In genomic region chr5:105551808-105552207, GRCm38 (mm10) we compare ENCODE assay signal across 15 mouse cellular contexts.
"Had no signal": no experiment of that assay in that cellular context is flagged by ENCODE, and none has a peak within 500 bp of the region (broad histone marks: within the 10 kb centered on the region; RNA-seq: fewer than 3 reads in every experiment).

No protein-coding gene starts in this region.

- H3K9ac ChIP-seq: limb, embryonic 12.5 days; liver, embryonic 14.5 days; lung, embryonic 14.5 days; midbrain, embryonic 15.5 days; neural tube, embryonic 12.5 days; stomach, embryonic 15.5 days had no signal

- H3K4me2 ChIP-seq: limb, embryonic 12.5 days; lung, embryonic 14.5 days; midbrain, embryonic 15.5 days; neural tube, embryonic 12.5 days; stomach, embryonic 15.5 days had no signal

- H3K27me3 ChIP-seq: limb, embryonic 12.5 days; midbrain, embryonic 15.5 days; neural tube, embryonic 12.5 days; stomach, embryonic 15.5 days had no signal

- H3K9me3 ChIP-seq: limb, embryonic 12.5 days; midbrain, embryonic 15.5 days; neural tube, embryonic 12.5 days; stomach, embryonic 15.5 days had no signal

- H3K4me1 ChIP-seq: limb, embryonic 12.5 days; midbrain, embryonic 15.5 days; neural tube, embryonic 12.5 days; stomach, embryonic 15.5 days had no signal

- DNase-seq: kidney, adult 11 months; layer of hippocampus, adult 9-11 months; lung, embryonic 14.5 days; lung, postnatal 14 days; retina, postnatal 1 day; right cerebral cortex, postnatal 4 days; thymus, adult 2 months; thymus, postnatal 25 days had no signal

- H3K36me3 ChIP-seq: midbrain, embryonic 15.5 days; neural tube, embryonic 12.5 days; stomach, embryonic 15.5 days had no signal

- ATAC-seq: hindbrain, postnatal 0 days; midbrain, embryonic 15.5 days had no signal

- H3K4me3 ChIP-seq: limb, embryonic 12.5 days; midbrain, embryonic 15.5 days; neural tube, embryonic 12.5 days; stomach, embryonic 15.5 days had no signal

- H3K27ac ChIP-seq: hindbrain, postnatal 0 days; kidney, postnatal 0 days; limb, embryonic 12.5 days; liver, embryonic 14.5 days; midbrain, embryonic 15.5 days; neural tube, embryonic 12.5 days; stomach, embryonic 15.5 days had no signal
